Mouse (Mus musculus): ENCODE data around the gene Vmn1r24. TPM values are rescaled to one million over a fixed set of nuclear protein-coding genes. Genes with fewer than 3 reads are reported as not detected.
"Not testable (repeated sequence)": the region's sequence is repeated elsewhere in the genome, so short reads cannot be mapped to it uniquely, and the experiment has no call there.

The Vmn1r24 gene
- polyA plus RNA-seq (2014; fragmentation: Nextera tagmentation; extraction: Ambion mirVana) = not detected in 2 replicates

DNA sequence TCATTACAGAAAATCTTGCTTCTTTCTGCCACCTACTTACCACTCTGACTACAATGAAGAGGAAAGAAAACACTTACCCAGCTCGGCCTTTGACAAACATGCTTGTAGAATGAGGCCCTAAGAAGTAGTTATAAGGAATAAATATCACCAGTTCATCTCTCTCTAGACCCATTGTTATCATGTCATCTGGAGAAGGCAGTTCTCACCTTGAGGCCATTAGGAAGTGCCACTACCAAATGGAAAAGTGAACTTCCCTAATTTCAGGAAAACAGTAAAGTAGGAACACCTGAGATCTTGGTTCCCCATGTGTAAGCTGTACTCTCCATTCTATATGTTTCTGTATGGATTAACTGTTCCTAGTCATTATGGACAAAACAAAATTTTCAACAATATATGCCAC lies at the start of gene Vmn1r24:
Gene Vmn1r24 (minus strand): TSS at position 101 of the 400 bp plus-strand sequence.
- not testable (repeated sequence) for H3K36me3 ChIP-seq (ENCODE audit: control insufficient read depth, insufficient read depth, low read length); H3K9me3 ChIP-seq (ENCODE audit: control insufficient read depth, low read length); H3K27me3 ChIP-seq (replicated peaks; ENCODE audit: control insufficient read depth, insufficient read depth, low read length); DNase-seq (ENCODE audit: low spot score); H3K4me2 ChIP-seq (ENCODE audit: low read depth, low read length); H3K27ac ChIP-seq (replicated peaks; ENCODE audit: low read depth, low read length); H3K9ac ChIP-seq (ENCODE audit: low read depth, low read length); ATAC-seq (ENCODE audit: low read depth); H3K4me3 ChIP-seq (ENCODE audit: low read depth, low read length); H3K4me1 ChIP-seq (ENCODE audit: control insufficient read depth, insufficient read depth, low read length)
- WGBS = 75% methylated on average over 1 of the region's 1 CpGs

DNA sequence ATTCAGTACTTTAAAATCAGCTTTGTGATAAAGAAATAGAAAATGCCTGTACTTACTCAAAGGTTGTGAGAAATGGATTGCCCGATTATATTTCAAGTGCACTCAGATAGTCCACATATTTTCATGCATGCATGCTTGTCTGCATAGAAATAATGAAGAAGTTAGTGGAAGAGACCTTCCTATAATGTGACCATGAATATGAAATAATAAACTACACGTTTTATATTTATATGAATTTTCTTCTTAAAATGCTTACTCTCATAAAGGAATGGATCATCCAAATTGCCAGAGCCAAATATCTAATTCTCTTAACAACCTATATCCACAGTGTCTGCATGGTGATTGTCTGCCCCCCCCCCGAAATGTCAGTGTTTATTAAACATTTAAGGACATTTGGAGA lies 19.4 kb upstream of the Vmn1r24 start, which contains the start of gene Vmn1r25:
Gene Vmn1r25 (minus strand): TSS at position 101 of the 400 bp plus-strand sequence.
- no peak within 1 kb of the TSS for H3K9ac ChIP-seq (ENCODE audit: low read depth, low read length)
- DNase-seq (ENCODE audit: low spot score) (no peak), ATAC-seq (ENCODE audit: low read depth) (no peak)
- no peaks in the 10 kb centered on the region for H3K4me1 ChIP-seq (ENCODE audit: control insufficient read depth, insufficient read depth, low read length)
- H3K27ac ChIP-seq (replicated peaks; ENCODE audit: low read depth, low read length) = no peak within 1 kb of the TSS
- no peak within 1 kb of the TSS for H3K4me2 ChIP-seq (ENCODE audit: low read depth, low read length)
- 62% methylated on average over 3 of the region's 3 CpGs for WGBS
- no peak within 1 kb of the TSS for H3K4me3 ChIP-seq (ENCODE audit: low read depth, low read length)
- H3K27me3 ChIP-seq (replicated peaks; ENCODE audit: control insufficient read depth, insufficient read depth, low read length) = no peaks in the 10 kb centered on the region
- no peaks in the 10 kb centered on the region for H3K9me3 ChIP-seq (ENCODE audit: control insufficient read depth, low read length)
- no peaks in the 10 kb centered on the region for H3K36me3 ChIP-seq (ENCODE audit: control insufficient read depth, insufficient read depth, low read length)

DNA sequence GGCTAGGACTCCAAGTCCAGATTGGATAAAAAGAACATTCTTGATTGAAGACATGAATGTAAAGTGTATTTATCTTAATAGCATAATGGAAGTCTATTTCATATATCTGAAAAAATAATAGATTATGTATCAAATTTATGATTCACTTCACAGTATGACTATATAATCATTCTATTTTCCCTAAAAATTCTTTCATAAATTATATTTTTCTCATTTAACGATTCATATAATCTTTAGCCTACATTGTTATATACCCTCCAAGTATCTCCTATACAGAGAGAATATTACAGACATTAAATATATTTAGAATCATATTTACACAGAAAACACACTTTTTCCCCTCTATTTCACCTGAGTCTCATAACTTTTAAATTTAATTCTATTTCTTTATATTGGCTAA lies 34.6 kb downstream of the Vmn1r24 start, which contains the start of gene Vmn1r23:
Gene Vmn1r23 (minus strand): TSS at position 101 of the 400 bp plus-strand sequence.
- H3K4me1 ChIP-seq (ENCODE audit: control insufficient read depth, insufficient read depth, low read length) = no peaks in the 10 kb centered on the region
- H3K4me2 ChIP-seq (ENCODE audit: low read depth, low read length) = no peak within 1 kb of the TSS
- no peaks in the 10 kb centered on the region for H3K27me3 ChIP-seq (replicated peaks; ENCODE audit: control insufficient read depth, insufficient read depth, low read length)
- H3K4me3 ChIP-seq (ENCODE audit: low read depth, low read length) = no peak within 1 kb of the TSS
- H3K36me3 ChIP-seq (ENCODE audit: control insufficient read depth, insufficient read depth, low read length) = no peaks in the 10 kb centered on the region
- ATAC-seq (ENCODE audit: low read depth) (no peak), DNase-seq (ENCODE audit: low spot score) (no peak)
- H3K9me3 ChIP-seq (ENCODE audit: control insufficient read depth, low read length) = no peaks in the 10 kb centered on the region
- H3K27ac ChIP-seq (replicated peaks; ENCODE audit: low read depth, low read length) = no peak within 1 kb of the TSS
- no peak within 1 kb of the TSS for H3K9ac ChIP-seq (ENCODE audit: low read depth, low read length)
- 89% methylated on average over 1 of the region's 1 CpGs for WGBS

DNA sequence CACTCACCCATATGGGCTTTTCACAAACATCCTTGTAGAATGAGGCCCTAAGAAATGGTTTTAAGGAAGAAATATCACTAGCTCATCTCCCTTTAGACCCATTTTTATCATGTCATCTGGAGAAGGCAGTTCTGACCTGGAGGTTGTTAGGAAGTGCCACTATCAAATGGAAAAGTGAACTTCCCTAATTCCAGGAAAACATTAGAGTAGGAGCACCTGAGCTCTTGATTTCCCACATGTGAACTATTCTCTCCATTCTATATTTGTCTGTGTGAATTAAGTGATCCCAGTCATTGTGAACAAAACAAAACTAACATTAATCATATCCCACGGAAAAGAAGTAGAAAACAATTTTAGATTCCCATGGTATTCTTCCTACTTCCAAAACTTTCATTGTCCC lies 53.4 kb downstream of the Vmn1r24 start, which contains the start of gene Vmn1r22:
Gene Vmn1r22 (minus strand): TSS at position 101 of the 400 bp plus-strand sequence.
- Histone ChIP-seq H3K9me3 (ENCODE audit: control insufficient read depth, low read length) (no peaks in the 10 kb centered on the region), H3K4me2 (ENCODE audit: low read depth, low read length) (no peak within 1 kb of the TSS), H3K9ac (ENCODE audit: low read depth, low read length) (no peak within 1 kb of the TSS), H3K27ac (replicated peaks; ENCODE audit: low read depth, low read length) (no peak within 1 kb of the TSS), H3K27me3 (replicated peaks; ENCODE audit: control insufficient read depth, insufficient read depth, low read length) (no peaks in the 10 kb centered on the region), H3K36me3 (ENCODE audit: control insufficient read depth, insufficient read depth, low read length) (no peaks in the 10 kb centered on the region), H3K4me3 (ENCODE audit: low read depth, low read length) (no peak within 1 kb of the TSS), H3K4me1 (ENCODE audit: control insufficient read depth, insufficient read depth, low read length) (no peaks in the 10 kb centered on the region)
- DNase-seq (ENCODE audit: low spot score) (no peak), ATAC-seq (ENCODE audit: low read depth) (no peak)
- 82% methylated on average over 1 of the region's 1 CpGs for WGBS

Other genes with a start within 250 kb of the Vmn1r24 start
- 25.2 and 26.6 TPM in 2 replicates for gene Vopp1, start 136.3 kb downstream of the Vmn1r24 start, polyA plus RNA-seq (2014; fragmentation: Nextera tagmentation; extraction: Ambion mirVana)
- gene Vmn1r21, start 111.2 kb downstream of the Vmn1r24 start, polyA plus RNA-seq (2014; fragmentation: Nextera tagmentation; extraction: Ambion mirVana) = not detected in 2 replicates
- gene Vmn1r22, start 53.5 kb downstream of the Vmn1r24 start, polyA plus RNA-seq (2014; fragmentation: Nextera tagmentation; extraction: Ambion mirVana) = not detected in 2 replicates
- gene Vmn1r23, start 34.7 kb downstream of the Vmn1r24 start, polyA plus RNA-seq (2014; fragmentation: Nextera tagmentation; extraction: Ambion mirVana) = not detected in 2 replicates
- gene Vmn1r25, start 19.3 kb upstream of the Vmn1r24 start, polyA plus RNA-seq (2014; fragmentation: Nextera tagmentation; extraction: Ambion mirVana) = not detected in 2 replicates
- not detected in 2 replicates for gene Vmn1r26, start 53.7 kb upstream of the Vmn1r24 start, polyA plus RNA-seq (2014; fragmentation: Nextera tagmentation; extraction: Ambion mirVana)